Mouse (Mus musculus) heart, postnatal 0 days (tissue): ENCODE results near the gene Unc5a. TPM values are rescaled to one million over a fixed set of nuclear protein-coding genes. Genes with fewer than 3 reads are reported as not detected.

Experiments used
- ATAC-seq: fragments of 200-750 bp; cut with Nextera tagmentation; 2 replicates; pipeline ENCODE4 v1.8.0; 2017; ENCODE audit warnings: low read depth, moderate number of reproducible peaks, moderate library complexity; ENCODE audit not compliant: insufficient read depth
- DNase-seq: peaks from one replicate; pipeline ENCODE4 v3.0.0-alpha.2; 2016; ENCODE audit warnings: low spot score
- H3K27ac ChIP-seq: fragments of 300-500 bp; sonication (generic); 2 replicates; pipeline ENCODE4 v1.5.1; 2014; ENCODE audit warnings: low read depth, mild to moderate bottlenecking
- H3K27me3 ChIP-seq: fragments of 300-500 bp; sonication (generic); 2 replicates; pipeline ENCODE4 v1.6.1; 2014; ENCODE audit warnings: low read length, mixed read lengths; ENCODE audit not compliant: control insufficient read depth, insufficient read depth
- H3K36me3 ChIP-seq: fragments of 300-500 bp; sonication (generic); replicated peaks from 2 replicates; pipeline ENCODE4 v1.6.1; 2014; ENCODE audit warnings: low read length, mixed read lengths; ENCODE audit not compliant: control insufficient read depth, insufficient read depth
- H3K4me1 ChIP-seq: fragments of 300-500 bp; sonication (generic); 2 replicates; pipeline ENCODE4 v1.6.1; 2014; ENCODE audit warnings: antibody characterized with exemption; ENCODE audit not compliant: control insufficient read depth, insufficient read depth
- H3K4me2 ChIP-seq: fragments of 300-500 bp; sonication (generic); 2 replicates; pipeline ENCODE4 v1.6.1; 2014; ENCODE audit warnings: low read depth, mild to moderate bottlenecking, low read length, moderate library complexity
- H3K4me3 ChIP-seq: fragments of 300-500 bp; sonication (generic); 2 replicates; pipeline ENCODE4 v1.5.1; 2014; ENCODE audit warnings: low read depth, low read length
- H3K9ac ChIP-seq: fragments of 300-500 bp; sonication (generic); replicated peaks from 2 replicates; pipeline ENCODE4 v1.6.1; 2014; ENCODE audit warnings: low read depth, low read length, mixed read lengths
- H3K9me3 ChIP-seq: fragments of 300-500 bp; sonication (generic); replicated peaks from 2 replicates; pipeline ENCODE4 v1.6.1; 2016; ENCODE audit warnings: low read length; ENCODE audit not compliant: control insufficient read depth
- CTCF ChIP-seq: IDR thresholded peaks from 2 replicates; pipeline ENCODE4 v1.5.1; 2016; ENCODE audit warnings: antibody characterized with exemption, control low read depth, low read depth
- EP300 ChIP-seq: IDR thresholded peaks from 2 replicates; pipeline ENCODE4 v1.6.1; 2016; ENCODE audit warnings: antibody characterized with exemption, low read depth
- WGBS: fragments of 180-500 bp; shearing (Covaris S2); extraction: QIAGEN DNeasy Blood & Tissue Kit; methylation state at CpG from one replicate; pipeline ENCODE4 v1.1.7; 2014; 5-methylcytosine and 5-hydroxymethylcytosine counted together
- polyA plus RNA-seq: library from polyadenylated mRNA; unstranded; fragments of >200 nt; fragmentation: Nextera tagmentation; extraction: Ambion mirVana; gene quantifications from 2 replicates; pipeline ENCODE4 v1.2.1, GENCODE M21; 2015
- total RNA-seq: library from RNA; depleted of rRNA; stranded (reverse); fragments of >200 nt; gene quantifications from 2 replicates; pipeline ENCODE4 v1.2.3, GENCODE M21; 2014; ENCODE audit warnings: low replicate concordance

Gene Unc5a
- total and polyA plus RNA-seq, 2 experiments from 2014 or later = 0.70 to 5.5 TPM

GRCm38 (mm10) chr13:55004646-55005045, 55.4 kb downstream of the Unc5a start:
- H3K27ac ChIP-seq = no peak overlapping the region
- no peak overlapping the region for H3K9ac ChIP-seq
- no peak for DNase-seq
- no peak overlapping the region for H3K4me2 ChIP-seq
- no peak overlapping the region for H3K4me3 ChIP-seq
- H3K4me1 ChIP-seq = no peaks in the 10 kb centered on the region
- TF ChIP-seq EP300 (no peak), CTCF (no peak)
- H3K27me3 ChIP-seq = 0 out of 2 replicates have a peak, but pooled peaks cover 9% of the 10 kb centered on the region
- no peaks in the 10 kb centered on the region for H3K36me3 ChIP-seq
- H3K9me3 ChIP-seq = no peaks in the 10 kb centered on the region
- ATAC-seq = no peak
- 66% methylated on average over 11 of the region's 11 CpGs for WGBS

DNA sequence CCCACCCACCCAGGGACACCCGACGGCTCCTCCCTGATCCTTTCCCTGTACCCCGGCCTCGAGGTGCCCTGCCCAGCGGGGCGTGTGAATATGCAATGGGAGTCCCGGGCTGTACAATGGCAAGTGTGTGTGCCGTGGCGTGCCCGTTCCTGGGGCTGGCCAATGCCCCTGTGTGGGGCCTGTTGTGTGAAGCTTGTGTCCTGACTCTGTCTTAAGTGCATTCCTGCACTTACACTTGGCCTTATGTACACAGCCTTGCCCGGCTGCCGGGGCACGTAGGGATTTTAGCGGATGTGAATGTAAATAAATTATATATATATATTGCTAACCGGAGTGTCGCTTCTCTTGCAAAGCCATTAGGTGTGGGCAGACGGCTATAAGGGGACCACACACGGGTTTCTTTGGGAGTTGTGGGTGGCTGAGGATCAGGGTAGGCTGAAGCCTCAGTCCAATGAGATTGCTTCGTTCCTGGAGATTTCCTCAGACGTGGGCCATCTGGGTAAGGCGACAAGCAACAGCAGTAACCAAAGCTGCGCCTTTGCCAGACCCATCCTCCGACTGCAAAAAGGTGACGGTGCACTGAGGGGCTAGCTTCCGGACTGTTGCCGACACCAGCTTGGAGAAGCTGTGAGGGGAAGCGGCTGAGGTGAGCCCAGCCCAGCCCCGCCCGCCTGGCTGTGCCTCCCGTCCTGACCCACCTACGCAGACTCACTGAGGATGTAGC, 56.6 kb downstream of the Unc5a start:
- no peak overlapping the region for H3K4me3 ChIP-seq
- H3K4me1 ChIP-seq = no peaks in the 10 kb centered on the region
- 70% methylated on average over 31 of the region's 31 CpGs for WGBS
- no peaks in the 10 kb centered on the region for H3K9me3 ChIP-seq
- H3K27me3 ChIP-seq = 0 out of 2 replicates have a peak, but pooled peaks cover 9% of the 10 kb centered on the region
- DNase-seq = no peak
- no peak overlapping the region for H3K27ac ChIP-seq
- H3K36me3 ChIP-seq = no peaks in the 10 kb centered on the region
- ATAC-seq = no peak
- TF ChIP-seq EP300 (no peak), CTCF (no peak)
- H3K4me2 ChIP-seq = no peak overlapping the region
- H3K9ac ChIP-seq = no peak overlapping the region

- no peak overlapping the region for H3K27ac ChIP-seq
- H3K4me1 ChIP-seq = no peaks in the 10 kb centered on the region
- no peak for DNase-seq
- no peak overlapping the region for H3K9ac ChIP-seq
- no peak overlapping the region for H3K4me2 ChIP-seq
- TF ChIP-seq EP300 = no peak
- TF ChIP-seq CTCF = no peak
- H3K36me3 ChIP-seq = no peaks in the 10 kb centered on the region
- no peak for ATAC-seq
- H3K4me3 ChIP-seq = no peak overlapping the region
- no peaks in the 10 kb centered on the region for H3K9me3 ChIP-seq
- 57% methylated on average over 7 of the region's 7 CpGs for WGBS
- 0 out of 2 replicates have a peak, but pooled peaks cover 9% of the 10 kb centered on the region for H3K27me3 ChIP-seq
These were observed 57.2 kb downstream of the Unc5a start for GRCm38 (mm10) chr13:55006415-55006742.

GRCm38 (mm10) chr13:55008589-55008988, 59.4 kb downstream of the Unc5a start:
- Histone ChIP-seq H3K9ac (no peak overlapping the region), H3K4me2 (no peak overlapping the region), H3K36me3 (no peaks in the 10 kb centered on the region), H3K27me3 (0 out of 2 replicates have a peak, but pooled peaks cover 19% of the 10 kb centered on the region), H3K4me3 (no peak overlapping the region), H3K9me3 (no peaks in the 10 kb centered on the region), H3K27ac (no peak overlapping the region), H3K4me1 (no peaks in the 10 kb centered on the region)
- TF ChIP-seq CTCF = no peak
- TF ChIP-seq EP300 = no peak
- ATAC-seq (no peak), DNase-seq (no peak)
- 77% methylated on average over 6 of the region's 6 CpGs for WGBS

DNA sequence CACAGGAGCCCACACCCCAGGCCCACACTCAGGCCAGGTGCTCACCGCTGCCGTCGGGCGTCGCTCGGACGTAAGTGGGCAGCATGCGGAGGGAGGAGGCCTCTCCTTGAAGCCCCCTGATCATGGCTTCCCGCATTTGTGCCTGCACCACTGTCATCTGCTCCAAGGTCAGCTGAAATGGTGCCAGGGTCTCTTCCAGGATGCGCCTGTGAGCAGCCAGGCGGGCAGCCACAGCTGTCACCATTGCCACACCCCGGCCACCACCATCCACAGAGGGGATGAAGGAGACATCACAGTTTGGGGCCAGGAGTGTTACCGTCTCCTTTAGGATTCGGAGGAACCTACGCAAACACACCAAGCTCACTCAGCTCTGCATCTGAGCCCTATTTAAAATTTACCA, 61.9 kb downstream of the Unc5a start:
- H3K27me3 ChIP-seq = 0 out of 2 replicates have a peak, but pooled peaks cover 19% of the 10 kb centered on the region
- no peak overlapping the region for H3K4me3 ChIP-seq
- no peak overlapping the region for H3K4me2 ChIP-seq
- DNase-seq (no peak), ATAC-seq (no peak)
- WGBS = 79% methylated on average over 15 of the region's 15 CpGs
- no peak overlapping the region for H3K9ac ChIP-seq
- no peak for TF ChIP-seq EP300
- TF ChIP-seq CTCF = no peak
- no peak overlapping the region for H3K27ac ChIP-seq
- no peaks in the 10 kb centered on the region for H3K4me1 ChIP-seq
- no peaks in the 10 kb centered on the region for H3K36me3 ChIP-seq
- no peaks in the 10 kb centered on the region for H3K9me3 ChIP-seq

DNA sequence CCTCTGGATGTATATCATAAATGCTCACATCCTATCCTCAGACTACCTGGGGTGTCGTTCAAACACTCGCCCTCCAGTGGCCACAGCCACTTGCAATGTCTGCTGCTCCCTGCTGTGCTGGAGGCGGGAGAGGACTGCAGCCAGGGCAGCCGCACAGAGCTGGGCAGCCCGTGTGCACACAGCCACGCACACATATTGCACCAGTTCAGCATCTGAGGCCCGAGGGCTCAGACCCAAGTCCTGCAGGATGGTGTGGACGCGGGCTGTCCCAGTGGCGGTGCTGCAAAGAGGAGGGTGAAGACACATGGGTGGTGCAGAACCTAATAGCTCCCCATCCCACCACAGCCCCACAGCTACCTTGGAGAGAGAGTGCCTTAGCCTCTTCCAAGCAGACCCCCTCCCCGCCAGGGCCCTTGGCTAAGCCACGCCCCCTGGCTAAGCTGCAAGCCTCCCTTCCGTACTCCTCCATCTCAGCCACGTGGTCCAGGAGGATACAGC, 62.8 kb downstream of the Unc5a start:
- DNase-seq (no peak), ATAC-seq (no peak)
- Histone ChIP-seq H3K27me3 (0 out of 2 replicates have a peak, but pooled peaks cover 19% of the 10 kb centered on the region), H3K4me3 (no peak overlapping the region), H3K4me1 (no peaks in the 10 kb centered on the region), H3K9ac (no peak overlapping the region), H3K36me3 (no peaks in the 10 kb centered on the region), H3K9me3 (no peaks in the 10 kb centered on the region), H3K4me2 (no peak overlapping the region), H3K27ac (no peak overlapping the region)
- TF ChIP-seq CTCF (peak; percentile 24; the same call in 1 of the 2 replicates), EP300 (no peak)
- 9% methylated on average over 14 of the region's 14 CpGs for WGBS
